Mouse (Mus musculus): ENCODE data around the gene Cgn.

The Cgn gene

DNA sequence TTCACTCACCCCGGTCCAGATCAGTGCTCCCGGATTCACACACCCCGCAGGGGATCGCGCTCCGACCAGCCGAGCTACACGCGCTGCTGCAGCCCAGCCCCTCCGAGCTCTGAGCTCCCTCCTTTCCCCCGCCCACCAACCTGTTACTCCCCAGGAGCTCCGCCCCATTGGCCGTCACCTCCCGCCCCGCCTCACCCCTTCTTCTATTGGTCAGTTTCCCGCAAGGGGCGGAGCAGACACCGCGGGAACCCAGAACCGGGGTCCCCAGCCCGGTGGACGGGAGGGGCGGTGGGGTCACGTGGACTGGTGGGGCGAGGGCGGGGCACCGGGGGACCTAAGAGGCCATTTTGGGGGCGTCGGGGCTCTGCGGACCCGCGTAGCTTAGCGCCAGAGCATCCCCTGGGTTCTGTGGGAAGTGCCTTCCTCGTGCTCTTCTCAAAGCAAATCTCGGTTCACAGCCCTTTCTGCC, at the start of gene Cgn:
TSS of gene Cgn (minus strand) at position 126 of the 469 bp plus-strand sequence.
- peak; percentile 96 for DNase-seq

DNA sequence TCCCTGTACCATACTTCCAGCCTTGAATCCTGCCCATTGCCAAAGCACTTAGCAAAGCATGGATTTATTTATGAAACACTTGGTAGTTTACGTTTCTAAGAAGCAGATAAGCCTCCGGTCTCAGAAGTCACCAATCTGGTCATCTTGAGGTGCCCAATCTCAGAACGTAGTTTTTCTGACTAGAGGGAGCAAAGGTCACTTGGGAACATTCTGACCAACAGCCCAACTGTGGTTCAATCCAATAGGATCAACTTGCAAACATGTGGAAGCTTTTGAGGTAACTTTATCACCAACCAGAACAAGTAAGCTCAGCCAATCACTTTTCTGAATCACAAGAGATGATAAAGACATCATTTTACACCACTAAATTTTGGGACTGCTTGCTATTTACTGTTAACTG, 49.1 kb upstream of the Cgn start:
- no peak for DNase-seq

DNA sequence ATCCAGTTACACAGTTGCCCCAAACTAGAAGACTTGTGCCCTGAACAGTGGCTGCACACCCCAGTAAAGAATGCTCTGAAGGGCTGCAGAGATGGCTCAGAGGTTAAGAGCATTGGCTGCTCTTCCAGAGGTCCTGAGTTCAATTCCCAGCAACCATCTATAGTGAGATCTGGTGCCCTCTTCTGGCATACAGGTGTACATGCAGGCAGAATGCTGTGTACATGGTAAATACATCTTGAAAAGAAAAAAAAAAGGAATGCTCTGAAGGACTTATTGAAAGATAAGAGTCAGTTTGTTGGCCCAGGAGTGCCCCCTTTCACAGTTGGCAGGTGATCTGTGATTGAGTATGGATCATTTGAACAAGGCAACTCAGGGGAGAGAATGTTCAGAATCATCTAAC, 47.1 kb upstream of the Cgn start:
- DNase-seq, result no peak

- no peak for DNase-seq
Measured at GRCm38 (mm10) chr3:94832701-94833100, 46.4 kb upstream of the Cgn start.

DNA sequence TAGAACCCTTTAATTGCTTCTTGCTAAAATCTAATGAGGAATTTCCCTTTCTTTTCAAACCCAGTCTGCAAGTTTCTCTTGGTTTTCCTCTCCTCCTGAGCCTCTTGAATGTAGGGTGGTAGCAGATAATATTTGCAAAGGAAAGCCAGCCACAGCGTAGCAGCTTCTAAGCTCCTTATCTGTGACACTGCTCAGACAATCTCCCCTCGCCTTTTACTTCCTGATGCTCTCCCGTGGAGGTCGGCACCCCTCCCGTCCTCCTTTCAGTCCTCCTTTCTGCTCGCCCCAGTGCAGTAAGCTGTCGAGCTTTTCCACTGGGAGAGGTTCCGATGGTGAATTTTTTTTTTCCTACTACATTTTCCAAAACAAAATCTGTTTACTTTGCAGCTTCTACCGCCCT, 45.8 kb upstream of the Cgn start:
- DNase-seq, result no peak

DNA sequence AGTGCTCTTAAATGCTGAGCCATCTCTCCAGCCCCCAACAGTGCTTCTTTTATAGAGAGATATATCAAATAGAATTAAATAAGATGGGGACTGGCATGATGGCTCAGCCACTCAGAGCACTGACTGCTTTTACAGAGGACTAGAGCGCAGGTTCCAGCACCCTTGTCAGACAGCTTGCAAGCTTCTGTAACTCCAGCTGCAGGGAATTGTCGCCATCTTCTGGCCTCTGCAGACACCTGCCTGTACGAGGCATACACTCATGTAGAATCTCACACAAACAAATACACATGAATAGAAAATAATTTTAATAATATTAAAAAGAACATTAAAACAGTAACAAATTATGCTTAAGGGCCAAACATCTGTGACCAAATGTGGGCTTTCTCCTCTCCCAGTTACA, 37.8 kb upstream of the Cgn start:
- no peak for DNase-seq

- DNase-seq, result no peak
Measured at GRCm38 (mm10) chr3:94822082-94822481, 35.8 kb upstream of the Cgn start.

DNA sequence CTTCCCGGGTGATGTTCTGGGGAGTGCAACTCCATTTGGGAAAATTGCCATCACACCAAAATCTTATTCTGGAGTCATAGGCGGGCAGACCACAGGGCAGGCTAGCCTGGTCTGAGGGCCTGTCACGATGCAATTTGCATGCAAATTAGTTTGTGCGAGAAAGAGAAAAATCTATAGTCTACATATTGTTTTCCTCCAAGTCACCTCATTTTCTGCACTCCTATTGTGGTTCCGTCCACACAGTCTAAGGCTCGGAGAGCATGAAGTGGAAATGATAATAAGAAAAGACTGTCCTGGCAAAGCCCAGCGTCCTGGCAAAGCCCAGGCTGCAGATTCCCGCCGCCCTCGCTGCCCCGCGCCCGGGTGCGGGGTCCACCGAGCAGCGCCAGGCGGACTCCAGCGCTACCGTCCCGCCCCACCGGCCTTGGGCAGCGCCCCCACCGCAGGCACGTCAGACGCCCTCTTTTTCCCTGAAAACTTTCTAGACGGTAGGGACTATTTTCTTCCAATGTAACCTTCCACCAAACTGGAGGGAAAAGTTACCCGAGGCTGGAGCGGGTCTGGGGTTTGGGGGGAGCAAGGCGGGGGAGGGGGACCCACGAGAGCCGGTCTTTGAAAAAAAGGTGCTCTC, 34.8 kb upstream of the Cgn start:
- DNase-seq, result peak; percentile 45

DNA sequence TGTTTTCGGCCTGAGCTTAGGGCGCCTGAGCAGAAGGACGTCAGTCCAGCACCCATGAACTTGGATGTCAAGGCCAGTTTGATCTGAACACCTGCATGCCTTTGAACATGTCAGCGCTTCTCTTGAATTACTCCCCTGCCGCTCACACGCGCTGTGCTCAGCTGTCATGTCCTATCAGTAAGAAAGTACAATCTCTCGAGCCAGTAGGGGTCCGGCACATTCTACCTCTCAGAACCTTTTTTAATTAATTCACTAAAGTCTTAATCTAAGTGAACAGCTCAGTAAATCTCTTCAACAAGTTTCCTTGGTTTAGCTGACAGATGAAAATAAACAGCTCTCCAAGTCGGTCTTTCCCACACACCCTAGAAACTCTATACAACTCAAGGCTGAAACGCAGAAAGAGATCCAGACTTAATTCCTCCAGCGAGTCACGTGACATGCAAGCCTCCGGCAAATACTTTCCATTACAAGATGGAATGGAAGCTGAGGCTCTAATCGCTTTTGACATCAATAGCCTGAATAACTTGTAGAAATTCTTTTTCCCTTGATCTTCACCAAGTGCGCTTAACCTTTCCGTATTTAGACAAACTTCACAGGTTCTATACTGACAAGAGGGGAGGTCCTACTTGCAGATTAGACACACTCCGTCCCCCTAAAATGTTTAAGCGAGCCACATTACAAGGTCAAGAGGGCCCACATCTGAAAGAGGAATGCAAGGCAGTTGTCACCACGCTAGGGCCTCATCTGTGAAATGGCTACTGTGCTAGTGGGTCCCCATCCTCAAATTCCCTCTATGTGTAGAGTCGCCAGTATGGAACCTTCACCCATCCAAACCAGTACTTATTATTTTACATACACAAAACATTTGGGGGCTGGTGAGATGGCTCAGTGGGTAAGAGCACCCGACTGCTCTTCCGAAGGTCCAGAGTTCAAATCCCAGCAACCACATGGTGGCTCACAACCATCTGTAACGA, 33.4 kb upstream of the Cgn start:
- DNase-seq, result no peak

DNA sequence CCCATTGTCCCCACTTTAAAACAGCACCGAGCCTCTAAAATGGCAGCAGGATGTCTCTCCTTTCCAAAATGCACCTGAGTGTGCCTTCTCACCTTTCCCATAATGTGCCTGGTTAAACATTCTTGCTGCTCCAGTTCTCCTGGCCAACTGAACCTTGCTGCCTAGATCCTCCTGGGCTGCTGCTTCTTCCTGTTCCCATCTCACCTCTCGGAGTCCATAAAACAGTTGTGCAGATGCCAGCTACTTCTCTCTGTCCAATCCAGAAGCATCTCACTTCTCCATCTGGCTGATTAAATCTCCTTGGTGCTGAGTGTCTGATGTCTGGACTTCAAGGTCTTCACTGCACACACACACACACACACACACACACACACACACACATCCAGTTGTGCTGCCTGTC, 31.4 kb upstream of the Cgn start:
- no peak for DNase-seq

- no peak for DNase-seq
Measured at GRCm38 (mm10) chr3:94815603-94816002, 29.3 kb upstream of the Cgn start.

DNA sequence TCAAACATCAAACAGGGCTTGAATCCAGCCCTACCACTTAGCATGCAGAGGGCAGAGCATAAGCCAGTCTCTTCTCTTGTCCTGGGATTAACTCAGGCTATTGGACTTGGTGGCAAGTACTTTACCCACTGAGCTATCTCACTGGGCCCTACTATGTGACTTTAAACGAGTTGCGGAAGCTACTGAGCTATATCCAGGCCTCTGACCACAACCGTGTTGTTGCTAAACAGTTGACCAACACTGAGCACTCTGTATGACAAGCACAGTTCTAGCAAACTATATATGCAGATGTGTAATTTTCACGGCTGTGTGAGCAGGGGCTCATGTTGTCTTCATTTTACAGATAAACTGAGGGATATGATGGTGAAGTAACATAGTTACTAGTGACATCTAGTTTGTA, 28.4 kb upstream of the Cgn start:
- DNase-seq, result no peak

DNA sequence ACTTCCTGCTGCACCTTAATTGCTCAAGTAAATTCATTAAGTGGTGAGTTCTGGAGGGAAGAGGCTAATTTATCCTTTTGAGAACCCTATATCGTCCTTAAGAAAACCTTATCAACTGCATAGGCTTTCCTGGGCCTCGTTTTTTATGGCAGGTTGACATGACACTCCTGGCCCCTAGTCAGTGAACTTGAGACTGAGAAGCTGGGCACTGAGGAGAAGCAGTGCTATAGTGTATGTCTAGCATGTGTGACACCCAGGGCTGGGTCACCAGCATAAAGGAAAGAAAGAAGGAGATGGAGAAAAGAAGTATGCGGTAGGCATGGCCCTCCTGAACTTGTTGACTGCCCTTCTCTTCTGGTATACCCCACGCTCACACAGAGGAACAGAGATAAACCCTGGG, 27.8 kb upstream of the Cgn start:
- DNase-seq, result no peak

GRCm38 (mm10) chr3:94813651-94814050, 27.4 kb upstream of the Cgn start:
- no peak for DNase-seq

- peak; percentile 20 for DNase-seq
Measured at GRCm38 (mm10) chr3:94811628-94812027, 25.3 kb upstream of the Cgn start.

DNA sequence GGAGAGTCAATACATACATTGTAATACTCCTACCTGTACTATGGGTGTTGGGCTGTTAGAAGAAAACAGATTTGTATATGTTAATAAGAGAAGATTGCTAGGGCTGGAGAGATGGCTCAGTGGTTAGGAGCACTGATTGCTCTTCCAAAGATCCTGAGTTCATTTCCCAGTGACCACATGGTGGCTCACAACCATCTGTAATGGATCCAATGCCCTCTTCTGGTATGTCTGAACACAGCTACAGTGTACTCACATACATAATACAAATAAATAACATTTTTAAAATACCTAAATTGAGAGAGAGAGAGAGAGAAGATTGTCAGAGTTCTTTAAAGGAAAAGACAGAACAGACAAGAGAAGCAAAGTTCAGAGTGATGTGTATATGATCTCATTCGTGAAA, 22.0 kb upstream of the Cgn start:
- DNase-seq, result no peak

DNA sequence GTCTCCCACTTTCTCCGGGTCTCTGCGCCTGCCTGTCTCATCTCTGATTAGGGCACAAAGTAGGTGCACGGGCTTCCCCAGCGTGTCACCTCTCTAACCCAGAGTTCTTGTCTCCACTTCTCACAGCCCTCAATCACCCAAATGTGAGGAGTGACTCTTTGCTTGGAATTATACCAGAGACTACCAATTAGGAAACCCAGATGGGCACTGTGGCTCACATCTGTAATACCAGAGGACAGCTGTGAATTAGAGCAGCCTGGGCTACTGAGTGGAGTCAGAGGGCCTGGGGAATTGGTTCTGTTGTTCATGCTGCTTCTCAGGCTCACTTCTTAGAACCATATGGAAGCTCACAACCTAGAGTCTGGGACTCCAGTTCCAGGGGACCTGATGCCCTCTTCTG, 18.7 kb upstream of the Cgn start:
- DNase-seq, result no peak

DNA sequence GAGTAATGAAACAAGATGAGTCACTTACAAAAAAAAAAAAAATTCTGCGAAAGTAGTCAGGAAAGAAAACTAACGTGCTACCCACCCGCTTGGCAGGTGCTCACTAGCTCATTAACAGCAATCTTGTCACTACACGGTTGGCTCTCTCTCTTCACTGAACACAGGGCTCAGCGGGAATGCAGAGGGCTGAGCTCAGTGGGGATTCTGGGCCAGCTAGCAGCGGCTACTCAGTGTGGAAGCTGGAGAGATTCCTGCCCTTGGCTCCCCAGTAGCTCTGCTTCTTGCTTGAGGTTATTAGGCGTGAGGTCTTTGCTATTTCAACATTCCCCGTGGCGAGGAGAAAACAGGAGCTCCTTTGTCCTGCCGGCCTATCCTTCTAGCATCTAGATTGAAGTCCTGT, 17.9 kb upstream of the Cgn start:
- peak; percentile 8 for DNase-seq

- no peak for DNase-seq
Measured at GRCm38 (mm10) chr3:94796181-94796580, 9.9 kb upstream of the Cgn start.

- DNase-seq, result no peak
Measured at GRCm38 (mm10) chr3:94795596-94796140, 9.4 kb upstream of the Cgn start.

DNA sequence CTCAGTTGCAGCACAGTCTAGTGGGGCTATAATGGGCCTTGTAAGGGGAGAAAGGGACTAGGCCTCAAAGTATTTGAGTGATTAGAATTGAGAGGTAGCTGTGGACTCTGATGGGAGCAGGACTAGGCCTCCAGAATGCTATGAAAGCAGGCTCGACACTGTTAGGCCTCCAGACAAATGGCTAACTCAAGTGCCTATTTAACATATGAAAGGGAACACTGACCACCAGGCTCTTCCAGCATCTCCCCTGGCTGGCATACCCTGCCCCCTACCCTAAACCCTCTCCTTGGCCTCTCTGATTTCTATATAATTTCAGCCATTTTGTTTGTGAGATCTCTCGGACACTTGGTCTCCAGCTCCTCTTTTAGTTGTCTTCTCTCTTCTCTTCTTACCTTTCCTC, 8.1 kb upstream of the Cgn start:
- no peak for DNase-seq

DNA sequence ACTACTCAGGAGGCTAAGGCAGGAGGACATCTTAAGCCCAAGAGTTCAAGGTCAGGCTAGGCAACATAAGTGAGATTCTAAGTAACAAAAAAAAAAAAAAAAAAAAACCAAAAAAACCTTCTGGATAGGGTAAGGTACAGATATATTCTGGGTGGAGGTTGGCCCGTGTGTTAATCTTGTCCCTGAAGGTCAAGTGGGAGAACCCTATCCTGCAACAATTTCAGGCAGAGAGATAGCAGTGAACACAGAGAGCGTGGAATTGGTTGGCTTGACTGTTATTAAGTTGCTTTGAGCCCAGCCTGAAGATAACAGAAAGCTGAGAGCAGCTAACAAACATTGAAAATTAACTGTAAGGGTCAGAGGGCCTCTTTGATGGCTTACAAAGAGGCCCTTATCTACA, 7.4 kb upstream of the Cgn start:
- DNase-seq, result no peak

DNA sequence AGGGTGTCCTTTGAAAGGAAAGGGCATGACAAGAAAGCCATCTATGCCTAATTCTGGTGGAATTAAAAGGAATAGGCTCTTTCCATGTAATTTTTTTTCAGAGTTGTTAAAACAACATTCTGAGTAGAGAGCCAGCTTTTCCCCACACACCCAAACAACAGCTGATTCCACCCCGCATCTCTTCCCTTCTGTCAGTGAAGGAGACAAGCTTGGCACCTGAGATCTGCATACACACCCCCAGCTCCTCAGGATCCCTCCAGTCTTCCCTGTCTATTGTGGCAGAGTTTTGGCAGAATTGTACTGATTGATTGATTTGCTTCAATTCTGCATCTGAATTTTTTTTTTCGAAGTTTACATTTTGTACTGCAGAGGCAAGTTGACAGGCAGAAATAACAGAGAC, 6.0 kb upstream of the Cgn start:
- no peak for DNase-seq

GRCm38 (mm10) chr3:94789516-94789915, 3.2 kb upstream of the Cgn start:
- peak; percentile 23 for DNase-seq
